Mouse (Mus musculus) bone marrow, adult 2 months (tissue): Measurements from ENCODE around the gene Nr1h2.

ENCODE experiments used
- CTCF ChIP-seq: fragments of 200-500 bp; IDR thresholded peaks from 2 replicates; pipeline ENCODE4 v1.5.1; 2011; ENCODE audit warnings: low read length, control low read depth; ENCODE audit not compliant: control insufficient read depth, insufficient read depth
- POLR2A ChIP-seq: fragments of 200-500 bp; IDR thresholded peaks from 2 replicates; pipeline ENCODE4 v1.6.1; 2011; ENCODE audit warnings: low read depth, mild to moderate bottlenecking, control low read depth, low read length, borderline replicate concordance; ENCODE audit not compliant: control insufficient read depth

DNA sequence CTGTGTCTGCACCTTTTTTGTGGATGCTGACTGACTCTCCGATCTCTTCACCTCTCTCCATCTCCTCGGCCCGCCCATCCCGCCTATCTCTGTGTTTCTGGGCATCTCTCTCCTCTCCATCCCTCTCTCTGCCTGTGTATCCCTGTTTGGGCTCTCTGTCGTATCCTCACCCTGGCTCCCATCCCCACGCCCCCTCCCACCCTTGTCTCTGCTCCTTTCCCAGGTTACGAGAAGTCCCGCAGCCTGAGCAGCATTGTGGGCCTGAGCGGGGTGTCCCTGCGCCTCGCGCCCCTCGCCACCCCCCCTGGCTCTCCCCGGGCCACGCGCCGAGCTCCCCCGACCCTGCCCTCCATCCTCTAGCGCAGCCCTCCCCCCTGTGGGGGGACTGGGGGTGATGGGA, 47.9 kb upstream of the Nr1h2 start:
- TF ChIP-seq CTCF (no peak), POLR2A (no peak)
